Mouse (Mus musculus): ENCODE measurements around the gene Senp2.
A peak's percentile ranks its signal among the peaks of the same experiment; 100 is the strongest.
"Not testable (repeated sequence)": the region's sequence is repeated elsewhere in the genome, so short reads cannot be mapped to it uniquely, and the experiment has no call there.

Gene Senp2

DNA sequence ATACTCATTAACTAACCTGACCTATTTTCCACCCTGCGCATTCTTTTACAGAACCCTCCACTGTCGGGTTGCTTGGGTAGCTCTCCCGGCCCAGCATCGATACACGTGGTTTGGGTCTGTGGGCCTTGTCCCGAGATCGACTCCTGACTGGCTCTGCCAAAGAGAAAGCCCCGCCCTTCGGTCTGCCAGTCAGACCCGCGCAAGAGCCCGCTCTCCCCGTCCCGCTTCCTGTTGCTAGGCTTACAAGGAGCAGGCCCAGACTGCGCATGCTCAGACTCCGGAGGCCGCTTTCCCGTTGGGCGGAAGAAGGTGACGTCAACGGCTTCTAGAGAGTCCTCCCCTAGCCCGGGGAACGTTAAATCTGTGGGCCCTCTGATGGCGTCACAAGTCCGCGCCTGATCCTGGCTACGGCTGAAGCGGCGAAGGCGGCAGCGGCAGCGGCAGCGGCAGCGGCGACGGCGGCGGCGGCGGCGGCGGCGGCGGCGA lies at the start of gene Senp2:
Gene Senp2, plus strand, starts transcription at position 386 of the 486 bp plus-strand sequence.
- peak; percentile 100 for DNase-seq (ENCODE audit: low read depth, low spot score)

DNA sequence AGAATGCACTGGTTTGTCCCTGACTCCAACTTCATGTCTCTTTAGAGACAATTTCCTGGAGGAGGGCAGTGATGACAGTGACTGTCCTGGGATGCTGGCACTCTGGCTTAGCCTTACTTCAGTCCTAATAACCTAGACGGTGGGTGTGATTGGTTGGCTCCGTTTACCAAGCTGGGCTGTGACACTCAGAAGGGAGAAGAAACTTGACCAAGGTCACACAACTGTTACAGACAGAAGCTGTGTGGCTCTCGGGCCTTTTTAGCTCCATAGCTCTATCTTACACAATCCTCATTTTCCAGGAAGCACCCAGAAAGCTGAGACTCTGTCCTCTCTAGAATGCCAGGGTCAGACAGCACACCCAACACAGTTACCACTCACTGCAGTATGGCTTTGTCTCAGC lies 43.7 kb upstream of the Senp2 start:
- no peak for DNase-seq (ENCODE audit: low read depth, low spot score)

- DNase-seq (ENCODE audit: low read depth, low spot score), result no peak
Observed at GRCm38 (mm10) chr16:21969874-21970273, 39.4 kb upstream of the Senp2 start.

GRCm38 (mm10) chr16:21970536-21970935 lies 38.7 kb upstream of the Senp2 start:
- no peak for DNase-seq (ENCODE audit: low read depth, low spot score)

DNA sequence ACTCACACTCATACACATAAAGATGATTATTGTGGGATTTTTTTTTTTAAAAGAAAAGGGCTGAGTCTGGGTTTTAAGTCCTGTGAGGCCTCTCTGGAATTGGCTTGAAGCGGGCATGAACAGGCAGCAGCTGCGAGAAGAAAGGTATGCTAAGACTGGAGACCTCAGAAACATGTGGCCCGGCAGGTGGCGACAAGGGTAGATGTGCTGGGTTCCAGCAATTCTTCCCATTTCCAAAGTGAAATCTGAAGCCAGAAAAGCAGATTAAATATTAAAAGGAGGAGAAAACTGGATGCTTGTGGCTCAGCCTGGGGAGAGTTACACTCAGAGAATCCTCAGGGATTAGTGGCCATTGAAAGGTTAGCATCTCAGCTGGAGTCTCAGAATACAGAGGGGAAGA lies 37.8 kb upstream of the Senp2 start:
- DNase-seq (ENCODE audit: low read depth, low spot score), result no peak

GRCm38 (mm10) chr16:21976203-21976602 lies 33.1 kb upstream of the Senp2 start:
- DNase-seq (ENCODE audit: low read depth, low spot score), result no peak

DNA sequence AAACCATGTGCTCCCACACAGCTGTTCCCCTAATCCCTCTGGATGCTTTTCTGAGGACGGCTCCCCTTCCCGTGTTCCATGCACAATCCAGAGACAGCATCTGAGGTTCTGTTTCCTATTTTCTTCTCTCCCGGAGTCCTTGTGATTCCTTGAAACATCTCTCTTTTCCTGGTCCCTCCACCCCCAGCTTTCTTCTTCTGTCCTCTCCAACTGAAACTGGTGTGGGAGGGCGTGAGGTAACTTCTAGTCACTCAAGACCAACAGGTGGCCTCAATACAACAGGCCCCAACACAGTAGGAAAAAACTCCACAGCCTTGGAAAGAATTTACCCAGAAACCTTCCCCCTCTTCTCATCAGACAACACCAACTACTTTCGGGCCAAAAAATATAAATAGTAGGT lies 31.9 kb upstream of the Senp2 start:
- DNase-seq (ENCODE audit: low read depth, low spot score), result no peak

DNA sequence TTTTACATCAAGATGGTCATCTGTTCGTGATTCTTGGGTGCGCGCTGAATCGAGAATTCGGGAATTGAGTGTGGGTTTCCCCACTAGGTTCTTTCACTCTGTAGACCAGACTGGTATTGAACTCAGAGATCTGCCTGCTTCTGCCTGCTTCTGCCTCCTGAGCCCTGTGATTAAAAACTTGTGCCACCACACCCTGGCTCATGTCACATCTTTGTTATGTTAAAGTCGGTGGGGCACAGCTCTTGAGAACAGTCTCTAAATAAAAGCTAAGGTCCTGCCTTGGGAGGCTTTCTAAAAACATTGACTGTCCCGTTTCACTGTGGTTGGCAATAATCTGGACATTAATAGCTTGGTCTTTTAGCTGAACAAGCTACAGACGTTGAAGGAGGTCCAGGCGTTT lies 26.1 kb upstream of the Senp2 start:
- DNase-seq (ENCODE audit: low read depth, low spot score), result no peak

DNA sequence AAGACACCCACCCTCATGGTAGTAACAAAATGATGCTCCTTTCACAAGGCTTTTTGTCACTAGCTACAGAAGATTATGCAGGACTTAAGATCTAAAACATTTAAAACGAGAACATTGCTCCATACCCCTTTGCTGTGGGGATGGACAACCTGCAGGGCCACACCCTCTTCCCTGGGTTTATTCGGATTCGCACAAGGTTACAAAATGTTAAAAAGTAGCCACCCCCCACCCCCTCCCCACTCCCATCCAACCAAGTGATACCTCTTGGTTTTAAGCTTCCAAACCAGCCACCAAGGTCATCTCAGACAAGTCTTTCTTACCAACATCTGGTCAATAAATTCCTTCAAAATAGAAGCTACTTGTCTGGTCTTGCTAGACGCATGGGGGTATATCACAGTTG lies 25.7 kb upstream of the Senp2 start:
- no peak for DNase-seq (ENCODE audit: low read depth, low spot score)

DNA sequence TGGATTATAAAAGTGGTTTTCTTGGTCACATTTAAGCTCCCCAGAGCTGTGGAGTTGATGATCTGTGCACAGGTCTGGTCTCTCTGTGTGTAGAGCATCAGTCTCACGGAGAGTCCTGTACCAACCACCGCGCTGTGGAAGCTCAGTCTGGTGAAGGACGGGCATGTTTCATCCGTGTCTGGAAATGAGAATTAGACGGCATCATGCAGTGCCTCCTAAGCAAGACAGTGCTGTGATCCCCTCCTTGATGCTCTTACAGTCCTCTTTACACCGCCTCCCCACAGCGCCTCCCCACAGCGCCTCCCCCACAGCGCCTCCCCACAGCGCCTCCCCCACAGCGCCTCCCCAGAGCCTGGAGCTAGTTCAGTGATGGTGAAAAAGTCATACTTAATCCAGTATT lies 25.2 kb upstream of the Senp2 start:
- DNase-seq (ENCODE audit: low read depth, low spot score), result no peak

DNA sequence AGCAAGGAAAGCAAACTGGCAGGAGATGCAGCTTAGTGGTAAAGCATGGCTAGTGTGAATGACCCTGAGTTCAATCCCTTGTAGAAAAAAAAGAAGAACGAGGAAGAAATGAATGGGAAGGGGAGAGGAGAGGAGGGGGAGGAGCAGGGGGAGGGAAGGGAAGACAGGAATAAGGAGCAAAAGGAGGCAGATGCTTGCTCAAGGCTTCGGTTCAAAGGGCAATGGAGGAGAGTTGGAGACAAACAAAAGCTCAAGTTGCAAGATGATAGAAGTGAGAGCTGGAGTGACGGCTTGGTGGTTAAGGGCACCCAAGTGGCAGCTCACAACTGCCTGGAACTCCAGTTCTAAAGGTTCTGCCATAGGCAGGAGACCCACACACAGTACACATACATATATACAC lies 23.1 kb upstream of the Senp2 start:
- DNase-seq (ENCODE audit: low read depth, low spot score), result no peak

DNA sequence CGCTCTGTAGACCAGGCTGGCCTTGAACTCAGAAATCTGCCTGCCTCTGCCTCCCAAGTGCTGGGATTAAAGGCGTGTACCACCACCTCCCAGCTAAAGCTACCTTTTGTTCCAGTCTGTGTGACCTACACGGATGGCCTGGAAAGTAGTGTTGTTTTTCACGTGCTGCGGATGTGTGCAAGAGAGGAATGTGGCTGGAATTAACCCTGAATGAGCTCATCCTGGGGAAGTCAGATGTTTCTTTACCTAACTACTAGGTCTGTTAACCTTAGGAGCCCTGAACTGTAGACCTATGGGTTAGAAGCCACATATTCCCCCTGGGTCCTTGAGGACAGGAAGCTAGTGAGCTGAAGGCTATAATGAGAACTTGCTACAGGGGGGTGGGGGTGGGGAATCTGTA lies 21.3 kb upstream of the Senp2 start:
- no peak for DNase-seq (ENCODE audit: low read depth, low spot score)

DNA sequence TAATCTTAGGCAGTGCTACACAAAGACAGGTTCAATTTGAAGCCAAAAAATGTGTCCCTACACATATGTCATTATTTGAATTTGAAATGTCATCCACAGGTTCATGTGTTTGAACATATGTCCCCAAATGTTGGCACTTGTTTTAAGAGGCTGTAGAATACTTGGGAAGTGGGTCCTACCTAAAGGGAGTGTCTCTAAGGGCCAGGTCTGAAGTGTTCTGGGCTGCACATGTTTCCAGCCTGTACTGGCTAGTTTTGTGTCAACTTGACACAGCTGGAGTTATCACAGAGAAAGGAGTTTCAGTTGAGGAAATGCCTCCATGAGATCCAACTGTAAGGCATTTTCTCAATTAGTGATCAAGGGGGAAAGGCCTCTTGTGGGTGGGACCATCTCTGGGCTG lies 18.4 kb upstream of the Senp2 start:
- not testable (repeated sequence) for DNase-seq (ENCODE audit: low read depth, low spot score)

DNA sequence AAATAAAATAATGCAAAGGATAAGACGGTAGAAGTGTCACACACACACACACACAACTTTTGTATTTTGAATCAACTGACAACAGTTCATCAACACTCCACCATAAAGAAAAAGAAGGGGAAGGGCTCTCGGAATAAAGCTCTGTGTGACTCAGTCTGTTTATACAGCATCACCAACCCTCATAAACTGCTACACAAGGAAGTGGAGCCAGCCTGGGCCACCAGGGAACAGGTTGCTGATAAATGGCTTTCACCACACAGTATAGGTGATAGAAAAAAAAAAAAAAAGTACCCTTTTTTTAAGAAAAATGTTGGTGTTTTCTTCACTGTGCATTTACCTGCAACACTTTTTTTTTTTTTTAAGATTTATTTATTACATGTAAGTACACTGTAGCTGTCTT lies 17.5 kb upstream of the Senp2 start:
- DNase-seq (ENCODE audit: low read depth, low spot score), result no peak

- no peak for DNase-seq (ENCODE audit: low read depth, low spot score)
Observed at GRCm38 (mm10) chr16:21995304-21995703, 14.0 kb upstream of the Senp2 start, which contains the start of gene Liph. Gene Liph (minus strand): TSS chr16:21995663.

DNA sequence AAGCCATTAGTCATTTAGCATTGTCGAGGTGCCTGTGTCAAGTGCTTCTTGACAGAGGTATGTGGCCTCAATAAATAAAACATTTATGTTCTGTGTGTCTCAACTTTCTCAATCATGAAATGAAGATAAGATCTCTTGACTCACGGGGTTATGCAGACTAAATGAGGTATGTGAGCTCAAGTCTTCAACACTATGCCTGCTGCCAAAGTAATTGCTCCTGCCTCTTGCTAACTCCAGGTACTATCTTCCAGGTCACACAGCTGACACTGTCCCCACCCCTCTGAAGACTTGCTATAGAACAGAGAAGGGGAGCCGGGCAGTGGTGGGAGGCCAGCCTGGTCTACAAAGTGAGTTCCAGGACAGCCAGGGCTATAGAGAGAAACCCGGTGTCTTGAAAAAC lies 12.9 kb upstream of the Senp2 start:
- DNase-seq (ENCODE audit: low read depth, low spot score), result no peak

GRCm38 (mm10) chr16:21996881-21997641 lies 12.2 kb upstream of the Senp2 start:
- no peak for DNase-seq (ENCODE audit: low read depth, low spot score)

DNA sequence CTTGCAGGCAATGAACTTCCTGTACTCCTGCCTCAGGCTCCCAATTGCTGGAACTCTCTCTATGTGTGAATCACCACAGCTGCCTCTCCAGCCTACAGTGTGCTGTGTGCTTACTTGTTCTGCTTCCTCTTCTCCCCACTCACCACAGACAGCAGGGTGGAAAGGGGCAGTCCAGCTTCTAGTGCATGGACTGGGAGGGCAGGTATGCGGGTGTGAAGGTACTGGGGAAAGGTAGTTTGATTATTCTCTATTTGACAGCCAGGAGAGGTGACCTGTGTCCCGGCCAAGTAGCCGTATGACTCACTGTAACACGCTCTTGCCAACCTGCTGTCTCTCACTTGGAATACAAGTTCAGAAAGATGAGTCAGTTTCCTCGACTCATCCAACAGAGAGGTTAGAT lies 11.2 kb upstream of the Senp2 start:
- no peak for DNase-seq (ENCODE audit: low read depth, low spot score)

DNA sequence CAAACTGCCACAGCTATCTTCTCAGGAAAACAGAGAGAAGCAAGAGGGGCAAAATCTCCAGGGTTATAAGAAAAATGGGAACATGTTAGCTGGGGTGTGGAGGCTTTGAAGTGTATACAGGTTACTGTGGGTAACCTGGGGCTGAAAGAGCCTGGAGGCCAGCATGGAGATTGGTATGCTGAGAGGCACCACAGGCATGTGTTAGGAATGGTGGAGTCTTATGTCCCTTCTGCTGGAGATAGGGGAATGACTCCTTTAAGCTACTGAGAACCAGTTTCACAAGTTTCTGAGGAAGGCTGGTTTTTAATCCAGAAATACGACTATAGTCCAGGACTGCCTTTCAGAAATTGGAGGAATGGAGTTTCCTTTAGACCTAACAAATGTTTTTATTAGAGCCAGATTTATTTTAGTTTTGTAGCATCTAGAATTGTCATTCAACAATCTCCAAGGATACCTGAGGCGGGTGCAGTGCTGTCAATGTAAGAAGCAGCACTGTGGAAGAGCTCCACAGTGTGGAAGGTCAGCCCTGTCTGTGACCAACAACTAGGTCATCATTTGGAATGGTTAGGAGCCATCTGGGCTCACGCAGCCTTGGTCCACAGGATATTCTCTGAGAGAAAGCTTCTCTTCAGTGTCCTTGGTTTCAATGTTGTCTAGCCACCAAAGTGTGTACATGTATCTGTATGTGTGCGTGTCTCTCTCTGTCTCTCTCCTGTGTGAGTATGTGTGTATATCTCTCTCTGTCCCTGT lies 9.2 kb upstream of the Senp2 start:
- DNase-seq (ENCODE audit: low read depth, low spot score), result no peak

- DNase-seq (ENCODE audit: low read depth, low spot score), result no peak
Observed at GRCm38 (mm10) chr16:22001172-22001571, 8.1 kb upstream of the Senp2 start.

DNA sequence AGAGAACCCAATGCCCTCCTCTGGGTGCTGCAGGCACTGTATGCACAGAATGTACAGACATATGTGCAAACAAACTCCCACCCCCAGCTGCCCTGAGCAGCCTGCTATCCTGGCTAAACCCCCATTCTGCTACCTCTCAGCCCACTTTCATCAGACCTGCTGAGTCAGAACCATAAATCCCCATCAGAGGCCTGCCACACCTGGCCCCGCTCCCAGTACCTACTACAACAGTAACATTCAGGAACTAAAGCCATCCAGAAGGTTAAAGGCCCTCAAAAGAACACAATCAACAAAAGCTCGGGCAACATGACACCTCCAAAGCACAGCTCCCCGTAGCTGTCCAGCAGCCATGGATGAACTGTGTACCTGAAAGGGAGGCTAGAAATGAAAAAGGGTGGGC lies 7.7 kb upstream of the Senp2 start:
- no peak for DNase-seq (ENCODE audit: low read depth, low spot score)

GRCm38 (mm10) chr16:22009596-22009995 lies 312 bp downstream of the Senp2 start:
- no peak for DNase-seq (ENCODE audit: low read depth, low spot score)

DNA sequence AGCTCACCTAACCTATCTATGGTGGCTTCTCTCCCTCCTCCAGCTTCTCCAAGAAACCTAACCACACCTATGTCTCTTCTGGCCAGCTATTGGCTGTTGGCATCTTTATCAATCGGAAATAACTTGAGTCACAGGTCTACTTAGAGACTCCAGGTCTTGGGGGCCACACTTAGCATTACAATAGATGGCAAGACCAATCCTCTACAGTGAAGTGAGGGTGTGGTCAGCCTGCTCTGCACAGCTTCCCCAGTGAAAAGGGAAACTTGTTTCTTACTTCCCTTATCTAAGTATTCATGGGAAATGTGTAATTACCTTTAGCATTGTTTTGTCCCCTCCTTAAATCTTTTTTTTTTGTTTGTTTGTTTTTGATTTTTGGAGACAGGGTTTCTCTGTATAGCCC lies 6.3 kb downstream of the Senp2 start:
- no peak for DNase-seq (ENCODE audit: low read depth, low spot score)

All from CD4-positive helper T cell, adult 2 months (primary cell).